Mouse (Mus musculus) myocyte (in vitro differentiated cells): ENCODE data around the gene Parp16. TPM values are rescaled to one million over a fixed set of nuclear protein-coding genes. Genes with fewer than 3 reads are reported as not detected.

Source experiments
- H3K27me3 ChIP-seq: one replicate; pipeline ENCODE4 v1.6.1; 2011; ENCODE audit not compliant: control insufficient read depth, insufficient read depth, insufficient read length
- H3K36me3 ChIP-seq: one replicate; pipeline ENCODE4 v1.6.1; 2011; ENCODE audit not compliant: control insufficient read depth, insufficient read depth
- H3K4me2 ChIP-seq: one replicate; pipeline ENCODE4 v1.6.1; 2011; ENCODE audit warnings: low read depth, control low read depth
- H3K4me3 ChIP-seq: one replicate; pipeline ENCODE4 v1.5.1; 2011; ENCODE audit warnings: mild to moderate bottlenecking, control low read depth, moderate library complexity
- H3K79me2 ChIP-seq: one replicate; pipeline ENCODE4 v1.6.1; 2011; ENCODE audit not compliant: control insufficient read depth, insufficient read depth
- H3ac ChIP-seq: one replicate; pipeline ENCODE4 v1.6.1; 2011; ENCODE audit not compliant: control insufficient read depth, insufficient read length
- CEBPB ChIP-seq: IDR thresholded peaks from 2 replicates; pipeline ENCODE4 v1.6.1; 2011; ENCODE audit warnings: mild to moderate bottlenecking, moderate library complexity; ENCODE audit not compliant: poor library complexity, insufficient read depth, severe bottlenecking
- E2F4 ChIP-seq: IDR thresholded peaks from one replicate; pipeline ENCODE4 v1.6.1; 2011; ENCODE audit warnings: mild to moderate bottlenecking, control low read depth, moderate library complexity; ENCODE audit not compliant: insufficient read depth
- MAX ChIP-seq: IDR thresholded peaks from one replicate; pipeline ENCODE4 v1.6.1; 2011; ENCODE audit warnings: low read depth, mild to moderate bottlenecking, control low read depth
- MYOD1 ChIP-seq, 3 experiments: IDR thresholded peaks; one replicate each; pipeline ENCODE4 v1.6.1; 2011; ENCODE audit warnings: control low read depth in 2 of 3, low read depth in 2 of 3, mild to moderate bottlenecking in 2 of 3, moderate library complexity in 1 of 3; ENCODE audit not compliant: insufficient read length in 2 of 3, control insufficient read depth in 1 of 3
- MYOG ChIP-seq, 3 experiments: IDR thresholded peaks; one replicate each; pipeline ENCODE4 v1.6.1; 2011; ENCODE audit warnings: control low read depth in 2 of 3, low read depth in 2 of 3, mild to moderate bottlenecking in 2 of 3; ENCODE audit not compliant: insufficient read length in 2 of 3, control insufficient read depth in 1 of 3, insufficient read depth in 1 of 3
- POLR2A ChIP-seq: IDR thresholded peaks from one replicate; pipeline ENCODE4 v1.6.1; 2011; ENCODE audit warnings: low read depth, mild to moderate bottlenecking, control low read depth, moderate library complexity; ENCODE audit not compliant: insufficient read length
- POLR2AphosphoS2 ChIP-seq: IDR thresholded peaks from one replicate; pipeline ENCODE4 v1.6.1; 2011; ENCODE audit warnings: low read depth, control low read depth; ENCODE audit not compliant: insufficient read length
- REST ChIP-seq: IDR thresholded peaks from one replicate; pipeline ENCODE4 v1.6.1; 2011; ENCODE audit warnings: mild to moderate bottlenecking, control low read depth, moderate library complexity; ENCODE audit not compliant: insufficient read depth, insufficient read length
- SRF ChIP-seq: IDR thresholded peaks from one replicate; pipeline ENCODE4 v1.6.1; 2011; ENCODE audit warnings: low read depth; ENCODE audit not compliant: control insufficient read depth, insufficient read length
- TCF12 ChIP-seq: IDR thresholded peaks from one replicate; pipeline ENCODE4 v1.6.1; 2011; ENCODE audit warnings: mild to moderate bottlenecking, control low read depth; ENCODE audit not compliant: poor library complexity, insufficient read depth, severe bottlenecking
- TCF3 ChIP-seq: IDR thresholded peaks from one replicate; pipeline ENCODE4 v1.6.1; 2011; ENCODE audit warnings: low read depth, control low read depth; ENCODE audit not compliant: insufficient read length
- USF1 ChIP-seq: IDR thresholded peaks from one replicate; pipeline ENCODE4 v1.6.1; 2011; ENCODE audit warnings: low read depth, mild to moderate bottlenecking, control low read depth, moderate library complexity
- polyA plus RNA-seq: library from polyadenylated mRNA; unstranded; fragments of >200 nt; fragmentation: generic; extraction: Trizol; gene quantifications from one replicate; pipeline ENCODE4 v1.2.1, GENCODE M21; 2012; ENCODE audit warnings: missing spikeins

Parp16 gene
- polyA plus RNA-seq, 1 experiment: 2.2 TPM

GRCm38 (mm10) chr9:65259366-65259765 is 64.2 kb downstream of the Parp16 start:
- H3K4me2 ChIP-seq: no peak overlapping the region
- no peaks in the 10 kb centered on the region for H3K36me3 ChIP-seq
- no peak for TF ChIP-seq POLR2A
- no peak for TF ChIP-seq E2F4
- TF ChIP-seq MAX: no peak
- no peak for TF ChIP-seq MYOD1 (IDR thresholded peaks at IDR 0.05; ENCODE audit: control insufficient read depth in 1 of 3, insufficient read length in 2 of 3, low read depth in 2 of 3)
- TF ChIP-seq TCF3: no peak
- no peak for TF ChIP-seq CEBPB
- no peak for TF ChIP-seq POLR2AphosphoS2
- no peak for TF ChIP-seq TCF12
- TF ChIP-seq SRF: no peak
- no peak for TF ChIP-seq REST
- TF ChIP-seq MYOG (IDR thresholded peaks at IDR 0.05; ENCODE audit: control insufficient read depth in 1 of 3, insufficient read depth in 1 of 3, insufficient read length in 2 of 3, low read depth in 2 of 3): no peak
- TF ChIP-seq USF1: no peak
- H3ac ChIP-seq: no peak overlapping the region
- H3K27me3 ChIP-seq: no peaks in the 10 kb centered on the region
- no peak overlapping the region for H3K4me3 ChIP-seq
- no peaks in the 10 kb centered on the region for H3K79me2 ChIP-seq

- TF ChIP-seq E2F4: no peak
- TF ChIP-seq USF1: no peak
- no peak for TF ChIP-seq MAX
- no peak for TF ChIP-seq SRF
- TF ChIP-seq MYOG (IDR thresholded peaks at IDR 0.05; ENCODE audit: control insufficient read depth in 1 of 3, insufficient read depth in 1 of 3, insufficient read length in 2 of 3, low read depth in 2 of 3): no peak
- no peak for TF ChIP-seq CEBPB
- no peak for TF ChIP-seq TCF3
- no peak for TF ChIP-seq REST
- TF ChIP-seq TCF12: no peak
- TF ChIP-seq MYOD1 (IDR thresholded peaks at IDR 0.05; ENCODE audit: control insufficient read depth in 1 of 3, insufficient read length in 2 of 3, low read depth in 2 of 3): no peak
- no peak for TF ChIP-seq POLR2A
- no peak for TF ChIP-seq POLR2AphosphoS2
- H3ac ChIP-seq: no peak overlapping the region
- H3K36me3 ChIP-seq: no peaks in the 10 kb centered on the region
- H3K79me2 ChIP-seq: no peaks in the 10 kb centered on the region
- H3K4me3 ChIP-seq: no peak overlapping the region
- H3K4me2 ChIP-seq: no peak overlapping the region
- H3K27me3 ChIP-seq: no peaks in the 10 kb centered on the region
Measured at GRCm38 (mm10) chr9:65261591-65262230, 66.6 kb downstream of the Parp16 start.

GRCm38 (mm10) chr9:65262641-65263120 is 67.5 kb downstream of the Parp16 start:
- Histone ChIP-seq H3K27me3 (no peaks in the 10 kb centered on the region), H3K79me2 (no peaks in the 10 kb centered on the region), H3ac (no peak overlapping the region), H3K36me3 (no peaks in the 10 kb centered on the region), H3K4me2 (no peak overlapping the region), H3K4me3 (no peak overlapping the region)
- TF ChIP-seq MAX (no peak), SRF (no peak), REST (no peak), CEBPB (no peak), TCF3 (no peak), TCF12 (no peak), USF1 (no peak)

- TF ChIP-seq E2F4: no peak
- peak in 1 of 3 experiments; percentile 15 for TF ChIP-seq MYOG (IDR thresholded peaks at IDR 0.05; ENCODE audit: control insufficient read depth in 1 of 3, insufficient read depth in 1 of 3, insufficient read length in 2 of 3, low read depth in 2 of 3)
- TF ChIP-seq MAX: no peak
- no peak for TF ChIP-seq POLR2AphosphoS2
- TF ChIP-seq MYOD1 (IDR thresholded peaks at IDR 0.05; ENCODE audit: control insufficient read depth in 1 of 3, insufficient read length in 2 of 3, low read depth in 2 of 3): peak in 2 of 3 experiments; percentile 12 to 24
- TF ChIP-seq POLR2A: no peak
- no peak for TF ChIP-seq SRF
- TF ChIP-seq REST: no peak
- TF ChIP-seq CEBPB: no peak
- no peak for TF ChIP-seq TCF12
- Histone ChIP-seq H3ac (no peak within 1 kb of the TSS), H3K79me2 (no peaks in the 10 kb centered on the region), H3K4me2 (no peak within 1 kb of the TSS), H3K27me3 (no peaks in the 10 kb centered on the region), H3K36me3 (no peaks in the 10 kb centered on the region), H3K4me3 (no peak within 1 kb of the TSS)
Measured at GRCm38 (mm10) chr9:65264959-65265358, 69.8 kb downstream of the Parp16 start, which contains the start of gene Cilp. Gene Cilp, plus strand, starts transcription at chr9:65265180.
